Mouse (Mus musculus): ENCODE measurements around the gene Gm21190.
"Not testable (repeated sequence)": the region's sequence is repeated elsewhere in the genome, so short reads cannot be mapped to it uniquely, and the experiment has no call there.

Gene Gm21190

DNA sequence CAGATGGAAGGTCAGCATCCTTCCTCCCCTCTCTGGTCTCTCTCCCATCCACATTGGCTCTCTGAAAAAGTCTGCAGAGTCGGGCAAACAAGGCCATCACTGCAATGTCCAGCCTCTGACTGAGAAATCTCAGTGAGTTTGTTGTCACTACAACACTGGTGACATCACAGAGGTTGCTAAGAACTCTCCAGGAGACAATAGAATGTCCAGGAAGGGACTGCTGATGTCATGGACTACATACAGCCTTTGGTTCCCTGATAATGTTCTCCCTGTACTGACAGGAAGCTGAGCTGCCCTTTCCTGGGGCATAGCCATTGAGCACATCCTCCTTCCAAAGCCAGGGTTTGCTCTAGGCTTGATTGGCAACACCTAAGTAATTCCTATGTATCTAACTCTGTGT is at the start of gene Gm21190:
Gene Gm21190 (minus strand): TSS at position 101 of the 400 bp plus-strand sequence.
- DNase-seq = not testable (repeated sequence)

- DNase-seq = not testable (repeated sequence)
These were observed 48.0 kb upstream of the Gm21190 start, which contains the start of gene Gm21083 for GRCm38 (mm10) chr5:15577033-15577432. Gene Gm21083 (plus strand): TSS chr5:15577333.

DNA sequence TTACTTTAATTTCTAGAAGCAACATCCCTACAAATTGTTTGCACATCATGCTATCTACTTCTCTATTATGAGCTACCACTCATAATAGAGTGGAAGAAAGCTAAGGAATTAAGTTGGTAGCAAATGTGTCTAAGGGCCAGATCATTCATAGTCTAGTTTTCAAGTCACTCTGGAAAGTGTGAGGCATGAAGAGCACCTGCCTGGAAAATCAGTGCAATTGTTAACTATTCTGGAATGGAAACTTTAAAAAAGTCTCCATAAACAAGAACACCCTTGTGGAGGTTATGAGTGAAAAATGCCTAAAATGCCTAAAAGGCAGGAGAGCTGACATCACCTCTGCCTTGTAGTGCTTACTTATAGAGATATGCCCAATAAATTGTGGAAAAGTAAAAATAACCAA is 44.7 kb upstream of the Gm21190 start:
- not testable (repeated sequence) for DNase-seq

DNA sequence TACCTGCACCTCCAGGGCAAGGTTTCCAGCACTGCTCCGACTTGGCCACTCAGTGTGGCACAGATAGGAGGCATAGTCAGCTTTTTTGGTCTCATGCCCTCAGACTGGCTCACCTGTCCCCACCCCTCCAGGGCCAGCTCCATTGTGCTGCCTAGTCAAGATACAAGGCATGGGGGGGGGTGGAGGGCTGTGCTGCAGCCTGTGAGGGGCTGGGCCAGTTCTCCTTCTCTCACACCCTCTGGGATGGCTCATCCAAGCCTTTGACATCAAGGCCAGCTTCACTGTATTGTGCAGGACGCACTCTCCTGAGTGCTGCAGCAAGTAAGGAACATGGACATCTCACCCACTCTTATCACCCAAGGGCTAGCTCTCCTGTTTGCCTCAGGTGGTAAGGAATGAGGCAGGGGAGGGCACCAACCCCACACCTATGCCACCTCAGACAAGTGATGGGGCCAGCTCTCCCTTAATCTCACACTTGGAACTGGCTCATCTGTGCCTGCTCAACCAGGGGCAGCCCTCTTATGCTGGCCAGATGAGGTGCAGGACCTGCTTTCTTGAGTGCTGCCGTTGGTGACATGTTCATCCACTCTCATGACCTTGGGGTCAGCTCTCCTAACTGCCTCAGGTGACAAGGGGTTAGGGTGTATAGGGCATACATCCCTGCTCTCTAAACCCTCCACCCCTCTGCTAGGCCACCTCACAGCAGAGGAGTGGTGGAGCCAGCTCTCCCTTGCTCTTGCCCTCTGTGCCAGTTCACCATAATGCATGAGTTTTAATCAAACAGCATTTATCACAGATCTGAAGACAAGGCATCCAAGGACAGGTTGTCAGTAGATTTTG is 32.6 kb upstream of the Gm21190 start:
- DNase-seq = not testable (repeated sequence)

DNA sequence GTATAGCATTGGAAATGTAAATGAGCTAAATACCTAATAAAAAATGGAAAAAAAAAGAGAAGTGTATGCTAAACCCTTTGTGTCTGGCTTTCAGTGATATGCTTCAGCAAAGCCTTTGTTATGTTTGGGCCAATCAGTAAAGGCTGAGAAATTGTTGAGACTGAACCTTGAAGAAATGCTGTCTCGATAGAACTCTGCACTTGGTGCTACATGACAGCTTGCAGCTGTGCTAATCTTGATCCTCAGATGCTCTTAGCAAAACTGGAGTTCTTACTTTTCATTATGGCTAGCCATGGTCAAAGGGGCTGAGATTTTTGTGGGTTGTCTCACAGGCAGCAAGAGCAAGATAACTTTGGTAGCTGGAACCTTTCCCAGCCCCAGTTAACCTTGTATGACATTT is 29.6 kb upstream of the Gm21190 start:
- not testable (repeated sequence) for DNase-seq

GRCm38 (mm10) chr5:15549606-15550005 is 20.6 kb upstream of the Gm21190 start:
- DNase-seq = not testable (repeated sequence)

GRCm38 (mm10) chr5:15549134-15549533 is 20.1 kb upstream of the Gm21190 start:
- DNase-seq = not testable (repeated sequence)

- DNase-seq = not testable (repeated sequence)
These were observed 19.6 kb upstream of the Gm21190 start for GRCm38 (mm10) chr5:15548642-15549041.

DNA sequence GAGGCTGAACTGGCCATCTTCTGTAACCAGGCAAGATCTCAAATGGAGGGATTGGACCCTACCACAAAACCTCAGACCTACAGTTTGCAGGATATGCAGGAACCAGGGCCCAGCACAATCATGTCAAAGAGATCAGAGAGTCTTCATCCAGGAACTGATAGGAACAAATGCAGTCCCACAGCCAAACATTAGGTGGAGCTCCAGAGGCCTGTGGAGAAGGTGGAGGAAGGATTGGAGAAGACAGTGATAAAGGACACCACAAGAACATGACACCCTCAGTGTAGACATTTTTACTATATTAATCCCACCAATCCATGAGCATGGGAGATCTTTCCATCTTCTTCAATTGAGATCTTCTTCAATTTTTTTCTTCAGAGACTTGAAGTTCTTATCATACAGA is 6.6 kb downstream of the Gm21190 start:
- DNase-seq = peak in 1 of 2 experiments; percentile 9

DNA sequence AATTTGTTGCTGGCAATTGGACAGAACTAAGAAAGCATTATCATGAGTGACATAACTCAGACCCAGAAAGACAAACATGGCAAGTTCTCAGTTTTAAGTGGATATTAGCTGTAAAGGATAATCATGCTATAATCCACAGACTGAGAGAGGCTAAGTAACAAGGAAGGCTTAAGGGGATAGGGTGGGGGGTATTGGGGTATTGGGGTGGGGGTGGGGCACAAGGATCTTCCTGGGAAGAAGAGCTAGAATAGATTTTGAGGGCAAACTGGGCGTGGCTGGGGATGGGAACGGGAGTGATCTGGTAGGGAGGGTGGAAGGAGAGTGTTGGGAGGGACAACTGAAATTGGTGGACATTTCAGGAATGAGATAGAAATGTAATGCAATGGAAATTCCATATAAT is 7.0 kb downstream of the Gm21190 start:
- not testable (repeated sequence) for DNase-seq

- DNase-seq = not testable (repeated sequence)
These were observed 8.6 kb downstream of the Gm21190 start for GRCm38 (mm10) chr5:15520418-15520817.

DNA sequence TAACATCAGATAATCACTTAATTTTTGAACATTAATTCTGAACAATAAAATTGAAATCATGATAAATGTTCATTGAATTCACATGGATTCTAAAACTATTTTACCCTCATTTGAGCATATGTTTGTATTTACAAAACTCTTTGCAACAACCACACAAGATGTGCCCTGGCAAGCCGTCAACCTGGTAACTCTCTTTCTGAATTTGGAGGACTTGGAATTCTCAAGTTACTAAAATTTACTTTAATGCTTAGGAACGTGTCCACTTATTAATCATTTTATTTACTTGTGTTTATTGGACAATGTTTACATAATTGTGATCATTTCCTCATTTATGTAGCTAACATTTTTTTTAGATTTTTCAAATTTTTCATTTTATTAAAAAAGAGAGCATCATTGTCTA is 11.9 kb downstream of the Gm21190 start:
- DNase-seq = not testable (repeated sequence)

DNA sequence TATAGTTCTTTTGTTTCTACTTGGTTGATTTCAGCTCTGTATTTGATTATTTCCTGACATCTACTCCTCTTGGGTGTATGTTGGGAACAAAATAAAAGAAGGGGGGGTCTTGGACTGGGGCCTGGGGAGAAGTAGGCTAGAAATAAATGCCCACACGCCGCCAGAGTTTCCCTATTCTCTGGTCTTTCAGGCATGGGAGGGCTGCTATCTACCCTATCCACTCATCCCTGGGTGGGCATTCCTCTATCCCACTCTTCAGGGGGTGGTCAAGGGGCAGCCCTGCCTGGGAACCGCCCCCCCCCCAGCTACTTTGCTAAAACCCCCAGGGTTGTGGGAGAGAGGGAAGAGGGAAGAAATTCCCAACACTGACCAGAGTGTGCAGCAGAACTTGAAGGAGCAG is 16.8 kb downstream of the Gm21190 start:
- DNase-seq = not testable (repeated sequence)

- DNase-seq = not testable (repeated sequence)
These were observed 19.1 kb downstream of the Gm21190 start for GRCm38 (mm10) chr5:15509911-15510310.

DNA sequence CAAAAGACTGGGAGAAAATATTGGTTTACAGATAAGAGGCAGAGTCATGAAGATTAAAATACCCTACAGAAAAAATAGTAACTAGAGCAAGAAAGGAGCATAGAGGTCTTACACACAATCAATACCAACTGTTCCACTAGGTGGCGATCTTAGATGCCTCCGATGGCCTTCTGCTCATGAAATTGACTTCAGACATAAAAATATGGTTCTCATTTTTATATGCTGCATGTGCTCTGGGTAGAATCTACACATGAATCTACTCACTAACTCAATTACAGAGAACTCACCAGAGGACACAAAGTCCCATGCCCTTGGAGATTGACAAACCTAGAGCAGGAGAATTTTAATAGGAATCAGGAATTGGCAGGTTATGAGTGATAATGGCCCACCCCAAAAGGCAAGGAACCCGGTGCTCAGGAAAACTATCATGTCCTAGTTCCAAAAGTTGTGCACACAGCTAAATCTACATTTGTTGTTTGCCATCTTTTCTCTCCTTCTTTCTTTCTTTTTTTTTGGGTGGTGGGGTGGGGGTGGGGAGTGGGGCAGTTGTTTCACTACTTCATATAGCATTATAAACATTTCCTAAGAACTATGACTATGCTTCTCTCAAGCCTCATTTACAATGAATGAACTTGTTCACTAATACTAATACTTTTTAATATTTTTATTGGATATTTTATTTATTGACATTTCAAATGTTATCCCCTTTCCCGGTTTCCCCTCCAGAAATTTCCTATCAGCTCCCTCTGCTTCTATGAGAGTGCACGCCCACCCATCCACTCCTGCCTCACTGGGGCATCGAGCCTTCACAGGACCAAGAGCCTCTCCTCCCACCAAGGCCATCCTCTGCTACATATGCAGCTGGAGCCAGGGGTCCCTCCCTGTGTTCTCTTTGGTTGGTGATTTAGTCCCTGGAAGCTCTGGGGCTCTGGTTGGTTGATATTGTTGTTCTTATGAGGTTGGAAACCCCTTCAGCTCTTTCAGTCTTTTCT is 20.3 kb downstream of the Gm21190 start:
- not testable (repeated sequence) for DNase-seq

DNA sequence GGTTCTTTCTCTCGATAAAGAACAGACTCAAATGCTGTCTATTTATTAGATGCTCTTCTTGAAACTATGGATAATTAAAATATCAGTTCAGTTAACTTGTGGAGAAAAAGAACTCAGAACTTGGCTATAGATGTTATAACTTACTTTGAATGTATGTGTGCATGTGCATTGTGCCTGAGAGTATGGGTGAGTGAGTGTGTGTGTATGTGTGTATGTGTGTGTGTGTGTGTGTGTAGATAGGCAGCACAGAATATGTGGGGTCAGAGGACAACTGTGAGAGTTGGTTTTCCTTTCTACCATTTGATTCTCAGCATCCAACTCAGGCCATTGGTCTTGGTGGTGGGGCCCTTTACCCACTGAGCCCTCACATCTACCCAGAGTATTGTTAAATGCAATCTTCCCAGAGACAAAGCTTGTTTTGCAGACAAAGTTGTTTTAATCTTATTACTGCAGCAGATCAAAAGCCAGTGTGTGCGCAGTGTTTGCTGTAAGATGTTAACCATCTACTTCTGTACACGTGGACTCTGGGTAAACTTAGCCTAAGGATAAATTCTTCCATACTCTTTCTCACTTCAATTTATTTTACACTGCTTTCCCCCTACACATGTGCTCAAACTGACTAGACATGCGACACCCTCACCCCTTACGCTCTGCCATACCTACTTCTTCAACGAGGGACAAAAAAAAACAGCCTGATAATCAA is 21.1 kb downstream of the Gm21190 start:
- DNase-seq = not testable (repeated sequence)

GRCm38 (mm10) chr5:15507309-15507619 is 21.8 kb downstream of the Gm21190 start:
- DNase-seq = no peak

- peak in 1 of 2 experiments; percentile 5 for DNase-seq
These were observed 22.3 kb downstream of the Gm21190 start for GRCm38 (mm10) chr5:15506575-15507308.

GRCm38 (mm10) chr5:15498774-15499400 is 30.1 kb downstream of the Gm21190 start:
- peak; percentile 11 to 13 for DNase-seq

- DNase-seq = not testable (repeated sequence)
These were observed 30.7 kb downstream of the Gm21190 start for GRCm38 (mm10) chr5:15498350-15498749.

GRCm38 (mm10) chr5:15490934-15491333 is 38.1 kb downstream of the Gm21190 start:
- not testable (repeated sequence) for DNase-seq

Data from cerebellum, adult 18-20 months (tissue).